Mouse (Mus musculus) midbrain, embryonic 14.5 days (tissue): Measurements from ENCODE around the gene Mpv17l2. TPM values are rescaled to one million over a fixed set of nuclear protein-coding genes. Genes with fewer than 3 reads are reported as not detected.

Experiments used
- ATAC-seq: fragments of 200-750 bp; cut with Nextera tagmentation; 2 replicates; pipeline ENCODE4 v1.8.0; 2017; ENCODE audit warnings: moderate number of reproducible peaks, moderate library complexity; ENCODE audit not compliant: low FRiP score, low TSS enrichment
- DNase-seq: peaks from one replicate; pipeline ENCODE4 v3.0.0-alpha.2; 2015
- H3K27ac ChIP-seq: fragments of 300-500 bp; sonication (generic); replicated peaks from 2 replicates; pipeline ENCODE4 v1.5.1; 2014; ENCODE audit warnings: mild to moderate bottlenecking, low read depth, low read length, moderate library complexity
- H3K27me3 ChIP-seq: fragments of 300-500 bp; sonication (generic); 2 replicates; pipeline ENCODE4 v1.6.1; 2014; ENCODE audit warnings: low read length, control low read depth, mixed read lengths; ENCODE audit not compliant: control insufficient read depth, insufficient read depth
- H3K36me3 ChIP-seq: fragments of 300-500 bp; sonication (generic); 2 replicates; pipeline ENCODE4 v1.6.1; 2014; ENCODE audit warnings: low read length, control low read depth; ENCODE audit not compliant: control insufficient read depth, insufficient read depth
- H3K4me1 ChIP-seq: fragments of 300-500 bp; sonication (generic); 2 replicates; pipeline ENCODE4 v1.6.1; 2014; ENCODE audit warnings: mild to moderate bottlenecking, antibody characterized with exemption, low read length, control low read depth; ENCODE audit not compliant: control insufficient read depth, insufficient read depth
- H3K4me2 ChIP-seq: fragments of 300-500 bp; sonication (generic); 2 replicates; pipeline ENCODE4 v1.6.1; 2014; ENCODE audit warnings: mild to moderate bottlenecking, low read length, moderate library complexity
- H3K4me3 ChIP-seq: fragments of 300-500 bp; sonication (generic); replicated peaks from 2 replicates; pipeline ENCODE4 v1.5.1; 2014; ENCODE audit warnings: low read depth, low read length
- H3K9ac ChIP-seq: fragments of 300-500 bp; sonication (generic); replicated peaks from 2 replicates; pipeline ENCODE4 v1.6.1; 2014; ENCODE audit warnings: mild to moderate bottlenecking, low read length, moderate library complexity
- H3K9me3 ChIP-seq: fragments of 300-500 bp; sonication (generic); 2 replicates; pipeline ENCODE4 v1.6.1; 2016; ENCODE audit warnings: low read length, control low read depth, mixed read lengths; ENCODE audit not compliant: control insufficient read depth
- WGBS: fragments of 180-500 bp; shearing (Covaris S2); extraction: QIAGEN DNeasy Blood & Tissue Kit; methylation state at CpG from one replicate; pipeline ENCODE4 v1.1.7; 2014; 5-methylcytosine and 5-hydroxymethylcytosine counted together
- polyA plus RNA-seq: library from polyadenylated mRNA; unstranded; fragments of >200 nt; fragmentation: Nextera tagmentation; extraction: Ambion mirVana; gene quantifications from 2 replicates; pipeline ENCODE4 v1.2.1, GENCODE M21; 2014

The Mpv17l2 gene
- polyA plus RNA-seq, 1 experiment from 2014 or later, result 37.1 TPM

DNA sequence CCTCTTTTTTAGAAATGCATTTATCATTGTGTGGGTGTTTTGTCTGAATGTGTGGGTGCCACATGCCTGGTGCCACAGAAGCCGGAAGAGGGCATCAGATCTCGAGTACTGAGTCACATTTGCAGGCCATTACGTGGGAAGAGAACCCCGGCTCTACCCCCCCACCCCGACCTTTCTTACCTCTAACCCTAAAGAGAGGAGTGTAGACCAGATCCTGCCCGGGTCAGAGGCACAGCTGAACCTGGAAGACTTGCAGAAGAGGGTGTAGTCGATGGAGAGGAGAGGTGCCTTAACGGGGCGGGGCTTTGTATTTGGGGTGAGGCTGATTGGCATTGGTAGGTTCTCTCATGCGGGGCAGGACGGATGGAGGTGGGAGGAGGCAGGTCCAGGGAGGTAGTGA lies 15.9 kb downstream of the Mpv17l2 start:
- Histone ChIP-seq H3K9me3 (no peaks in the 10 kb centered on the region), H3K36me3 (no peaks in the 10 kb centered on the region), H3K9ac (no peak overlapping the region), H3K4me3 (no peak overlapping the region), H3K4me2 (peak overlapping the region; percentile 52; the same call in 1 of the 2 replicates), H3K4me1 (0 out of 2 replicates have a peak, but pooled peaks cover 3% of the 10 kb centered on the region), H3K27me3 (peaks cover 28% of the 10 kb centered on the region), H3K27ac (no peak overlapping the region)
- 59% methylated on average over 11 of the region's 11 CpGs for WGBS
- no peak for DNase-seq
- no peak for ATAC-seq

DNA sequence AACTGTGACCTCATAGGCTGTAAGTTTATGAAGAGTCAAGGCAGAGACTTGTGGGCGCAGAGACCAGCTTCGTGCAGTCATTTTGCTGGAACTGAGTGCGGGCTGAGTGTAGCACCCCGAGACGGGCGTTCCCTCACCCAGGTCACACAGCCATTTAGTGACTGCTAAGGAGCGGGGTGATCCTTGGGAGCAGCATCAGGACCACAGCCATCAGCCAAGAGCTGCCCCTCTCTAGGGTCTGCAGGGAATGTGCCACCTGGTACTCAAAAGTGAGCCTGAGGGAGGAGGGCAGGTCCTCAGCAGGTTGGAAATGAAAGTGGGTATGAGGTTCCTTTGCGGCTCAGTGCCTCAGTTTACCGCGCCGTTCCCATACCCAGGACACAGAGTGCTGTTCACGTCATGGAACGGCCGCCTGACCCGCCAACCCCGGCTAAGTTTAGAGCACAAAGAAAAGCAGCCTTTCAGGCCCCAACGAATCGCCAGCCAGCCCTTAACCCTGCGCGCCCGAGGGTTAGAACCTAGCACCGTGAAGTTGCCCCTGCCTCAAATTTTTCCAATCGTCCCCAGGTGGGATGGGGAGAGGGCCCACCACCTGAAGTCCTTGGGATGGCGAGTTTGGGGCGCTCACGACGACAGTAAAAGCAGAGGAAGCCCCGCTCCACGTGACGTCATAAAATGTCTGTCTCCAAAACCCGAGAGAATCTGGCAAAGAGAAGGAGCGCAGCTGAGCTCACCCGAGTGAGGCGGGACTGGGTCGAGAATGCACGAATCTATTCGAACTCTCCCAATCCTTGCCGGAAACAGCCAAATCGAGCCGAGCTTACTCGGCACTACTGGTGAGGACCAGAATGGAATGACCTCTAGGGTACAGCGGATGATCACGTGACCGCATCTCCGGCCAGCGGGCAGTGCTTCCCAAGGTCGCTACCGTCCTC lies 16.8 kb downstream of the Mpv17l2 start:
- DNase-seq (peak; percentile 60), ATAC-seq (no peak; the same call in 1 of the 2 replicates)
- no peaks in the 10 kb centered on the region for H3K36me3 ChIP-seq
- peak overlapping the region; percentile 29 for H3K4me3 ChIP-seq
- H3K27ac ChIP-seq, result no peak overlapping the region
- 6% methylated on average over 48 of the region's 48 CpGs for WGBS
- 0 out of 2 replicates have a peak, but pooled peaks cover 3% of the 10 kb centered on the region for H3K4me1 ChIP-seq
- H3K4me2 ChIP-seq, result peak overlapping the region; percentile 52
- no peaks in the 10 kb centered on the region for H3K9me3 ChIP-seq
- H3K9ac ChIP-seq, result peak overlapping the region; percentile 34
- H3K27me3 ChIP-seq, result peaks cover 28% of the 10 kb centered on the region

DNA sequence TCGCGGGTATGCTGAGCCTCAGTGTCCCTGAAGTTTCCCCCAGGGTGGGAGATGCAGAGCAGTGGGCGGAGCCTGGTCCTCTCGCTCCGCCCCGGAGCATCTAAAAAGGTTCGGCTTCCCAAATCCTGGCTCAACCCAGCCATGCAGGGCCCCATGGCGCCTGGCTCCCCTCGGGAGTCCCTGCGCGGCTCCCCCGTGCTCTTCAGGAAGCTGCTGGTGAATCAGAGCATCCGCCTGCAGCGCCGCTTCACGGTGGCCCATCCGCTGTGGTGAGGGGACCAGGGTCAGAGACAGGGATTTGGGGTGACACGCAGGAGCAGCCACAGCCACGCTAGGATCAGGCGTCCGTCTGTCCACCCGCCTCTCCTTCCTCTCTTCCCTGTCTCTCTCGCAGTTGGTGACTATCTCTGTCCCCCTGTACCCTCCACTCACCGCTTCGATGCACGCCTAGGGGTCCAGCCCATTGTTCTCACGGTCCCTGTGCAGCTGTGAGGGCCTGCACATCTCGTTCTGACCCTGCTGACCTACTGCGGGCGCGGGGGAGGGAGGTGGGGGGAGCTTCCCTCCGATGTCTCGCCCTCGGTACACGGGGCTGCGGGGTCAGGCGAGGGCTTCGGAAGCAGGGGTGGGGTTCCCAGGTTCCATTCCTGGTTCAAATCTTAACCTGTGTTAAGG lies 17.6 kb downstream of the Mpv17l2 start:
- H3K27me3 ChIP-seq, result peaks cover 28% of the 10 kb centered on the region
- H3K4me2 ChIP-seq, result peak overlapping the region; percentile 52
- peak overlapping the region; percentile 18 for H3K9ac ChIP-seq
- no peak overlapping the region; the same call in 1 of the 2 replicates for H3K4me3 ChIP-seq
- 0 out of 2 replicates have a peak, but pooled peaks cover 3% of the 10 kb centered on the region for H3K4me1 ChIP-seq
- H3K9me3 ChIP-seq, result no peaks in the 10 kb centered on the region
- no peaks in the 10 kb centered on the region for H3K36me3 ChIP-seq
- no peak for ATAC-seq
- 2% methylated on average over 37 of the region's 38 CpGs for WGBS
- no peak for DNase-seq
- no peak overlapping the region for H3K27ac ChIP-seq

DNA sequence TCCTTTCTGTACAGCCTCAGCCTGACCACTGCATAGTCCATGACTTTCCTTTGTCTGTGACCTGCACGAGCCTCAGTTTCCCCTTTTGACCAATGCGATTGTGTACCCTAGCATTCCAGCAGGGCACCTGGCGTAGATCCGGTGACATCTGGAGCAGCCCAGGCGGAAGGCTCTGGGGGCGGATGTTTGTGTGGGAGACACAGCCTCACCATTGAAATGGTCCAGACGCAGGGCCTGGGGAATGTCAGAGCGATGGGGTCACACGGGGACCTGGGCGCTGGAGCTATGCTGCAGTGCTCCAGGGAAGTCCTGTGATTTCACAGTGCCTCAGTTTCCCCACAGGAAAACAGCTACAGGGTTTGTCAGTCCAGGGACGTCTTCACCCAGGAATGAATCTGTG lies 18.6 kb downstream of the Mpv17l2 start:
- Histone ChIP-seq H3K4me3 (no peak overlapping the region), H3K36me3 (no peaks in the 10 kb centered on the region), H3K9me3 (no peaks in the 10 kb centered on the region), H3K4me1 (0 out of 2 replicates have a peak, but pooled peaks cover 3% of the 10 kb centered on the region), H3K9ac (no peak overlapping the region), H3K27me3 (peaks cover 28% of the 10 kb centered on the region), H3K27ac (no peak overlapping the region), H3K4me2 (no peak overlapping the region)
- no peak for DNase-seq
- WGBS, result 81% methylated on average over 11 of the region's 11 CpGs
- ATAC-seq, result 0 out of 2 replicates have a peak, but pooled peaks have one; percentile 39

DNA sequence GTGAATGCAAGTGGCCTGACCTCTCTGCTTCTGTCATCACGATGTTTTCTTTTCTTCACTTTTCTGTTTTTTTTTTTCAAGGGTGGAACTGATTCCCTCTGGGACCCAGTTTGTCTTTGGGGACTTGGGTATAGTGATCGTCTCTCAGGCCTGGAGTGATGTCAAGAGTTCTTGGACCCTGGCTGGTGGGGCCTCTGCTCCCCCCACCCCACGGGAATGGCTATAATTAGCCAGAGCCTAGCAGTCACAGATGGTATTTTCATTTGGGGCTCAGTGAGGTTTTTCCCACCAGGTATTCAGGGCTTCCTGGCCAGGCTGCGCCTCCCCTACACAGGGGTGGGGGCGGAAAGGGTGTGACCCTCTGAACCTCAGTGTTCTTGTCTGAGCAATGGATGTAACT lies 19.1 kb downstream of the Mpv17l2 start:
- no peaks in the 10 kb centered on the region for H3K36me3 ChIP-seq

GRCm38 (mm10) chr8:70738211-70738610 lies 22.5 kb downstream of the Mpv17l2 start:
- Histone ChIP-seq H3K4me3 (no peak overlapping the region), H3K4me1 (0 out of 2 replicates have a peak, but pooled peaks cover under 1% of the 10 kb centered on the region), H3K4me2 (no peak overlapping the region), H3K27ac (no peak overlapping the region), H3K9me3 (no peaks in the 10 kb centered on the region), H3K36me3 (no peaks in the 10 kb centered on the region), H3K9ac (no peak overlapping the region), H3K27me3 (peaks cover 11% of the 10 kb centered on the region)
- ATAC-seq, result no peak
- WGBS, result 75% methylated on average over 3 of the region's 3 CpGs
- no peak for DNase-seq

More for the DNA sequence above, 19.1 kb downstream of the Mpv17l2 start:
- H3K4me1 ChIP-seq, result 0 out of 2 replicates have a peak, but pooled peaks cover 3% of the 10 kb centered on the region
- H3K4me3 ChIP-seq, result no peak overlapping the region
- no peak overlapping the region for H3K9ac ChIP-seq
- DNase-seq (no peak), ATAC-seq (peak; percentile 10; the same call in 1 of the 2 replicates)
- H3K27me3 ChIP-seq, result peaks cover 28% of the 10 kb centered on the region
- H3K4me2 ChIP-seq, result no peak overlapping the region
- no peaks in the 10 kb centered on the region for H3K9me3 ChIP-seq
- 67% methylated on average over 5 of the region's 5 CpGs for WGBS
- no peak overlapping the region for H3K27ac ChIP-seq

DNA sequence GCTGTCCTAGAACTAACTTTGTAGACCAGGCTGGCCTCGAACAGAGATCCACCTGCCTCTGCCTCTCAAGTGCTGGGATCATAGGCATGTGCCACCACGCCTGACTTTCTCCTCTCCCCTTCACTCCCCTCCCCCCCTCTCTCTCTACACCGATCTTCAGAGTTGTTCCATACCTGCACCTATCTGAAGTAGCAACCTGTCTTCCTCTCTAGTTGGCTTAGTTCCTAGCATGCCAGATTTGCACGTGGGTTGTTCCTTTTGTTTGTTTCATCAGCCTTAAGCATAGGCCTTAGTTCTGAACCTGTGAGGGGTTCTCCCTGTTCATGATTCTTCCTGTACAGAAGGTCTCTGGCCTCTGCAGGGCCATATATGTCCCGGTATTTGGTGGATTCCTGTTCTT lies 23.0 kb downstream of the Mpv17l2 start:
- H3K4me1 ChIP-seq, result no peaks in the 10 kb centered on the region
- no peak overlapping the region for H3K27ac ChIP-seq
- no peak for DNase-seq
- no peak for ATAC-seq
- H3K9ac ChIP-seq, result no peak overlapping the region
- H3K27me3 ChIP-seq, result peaks cover 6% of the 10 kb centered on the region; the same call in 1 of the 2 replicates
- H3K9me3 ChIP-seq, result no peaks in the 10 kb centered on the region
- H3K4me3 ChIP-seq, result no peak overlapping the region
- WGBS, result 72% methylated on average over 5 of the region's 5 CpGs
- H3K36me3 ChIP-seq, result no peaks in the 10 kb centered on the region
- no peak overlapping the region for H3K4me2 ChIP-seq

- WGBS, result 83% methylated on average over 4 of the region's 4 CpGs
- no peak overlapping the region for H3K4me2 ChIP-seq
- no peak overlapping the region for H3K27ac ChIP-seq
- DNase-seq, result no peak
- peaks cover 23% of the 10 kb centered on the region for H3K27me3 ChIP-seq
- no peaks in the 10 kb centered on the region for H3K4me1 ChIP-seq
- H3K4me3 ChIP-seq, result no peak overlapping the region
- ATAC-seq, result no peak
- H3K9ac ChIP-seq, result no peak overlapping the region
- no peaks in the 10 kb centered on the region for H3K36me3 ChIP-seq
- no peaks in the 10 kb centered on the region for H3K9me3 ChIP-seq
Observed at GRCm38 (mm10) chr8:70730956-70731355, 29.8 kb downstream of the Mpv17l2 start.
